Mouse (Mus musculus): ENCODE data around the gene Spata2.

- TF ChIP-seq CTCF (IDR thresholded peaks at IDR 0.05; ENCODE audit: borderline replicate concordance, extremely low read depth, insufficient read depth, insufficient read length) (no peak), POLR2A (IDR thresholded peaks at IDR 0.05; ENCODE audit: borderline replicate concordance, extremely low read depth, insufficient read depth, insufficient read length, poor library complexity, severe bottlenecking) (no peak)
Measured at GRCm38 (mm10) chr2:167453814-167454213, 38.9 kb downstream of the Spata2 start.

Data from brain, embryonic 14.5 days (tissue).